Mouse (Mus musculus) stomach, postnatal 0 days (tissue): ENCODE data around the gene Tmprss6. TPM values are rescaled to one million over a fixed set of nuclear protein-coding genes. Genes with fewer than 3 reads are reported as not detected.
A peak's percentile ranks its signal among the peaks of the same experiment; 100 is the strongest.

Source experiments
- ATAC-seq: fragments of 200-750 bp; cut with Nextera tagmentation; 2 replicates; pipeline ENCODE4 v1.8.0; 2017; ENCODE audit not compliant: low FRiP score, low TSS enrichment
- DNase-seq: peaks from one replicate; pipeline ENCODE4 v3.0.0-alpha.2; 2016; ENCODE audit warnings: low spot score
- H3K27ac ChIP-seq: fragments of 300-500 bp; sonication (generic); replicated peaks from 2 replicates; pipeline ENCODE4 v1.5.1; 2014; ENCODE audit warnings: mild to moderate bottlenecking, control low read depth
- H3K27me3 ChIP-seq: fragments of 300-500 bp; sonication (generic); 2 replicates; pipeline ENCODE4 v1.6.1; 2014; ENCODE audit warnings: low read length; ENCODE audit not compliant: control insufficient read depth, insufficient read depth
- H3K36me3 ChIP-seq: fragments of 300-500 bp; sonication (generic); 2 replicates; pipeline ENCODE4 v1.6.1; 2014; ENCODE audit warnings: low read length, mixed read lengths; ENCODE audit not compliant: control insufficient read depth, insufficient read depth
- H3K4me1 ChIP-seq: fragments of 300-500 bp; sonication (generic); replicated peaks from 2 replicates; pipeline ENCODE4 v1.6.1; 2014; ENCODE audit warnings: antibody characterized with exemption; ENCODE audit not compliant: control insufficient read depth, insufficient read depth
- H3K4me2 ChIP-seq: fragments of 300-500 bp; sonication (generic); replicated peaks from 2 replicates; pipeline ENCODE4 v1.6.1; 2014; ENCODE audit warnings: low read depth, mild to moderate bottlenecking, control low read depth, moderate library complexity
- H3K4me3 ChIP-seq: fragments of 300-500 bp; sonication (generic); 2 replicates; pipeline ENCODE4 v1.5.1; 2014; ENCODE audit warnings: low read depth, low read length, control low read depth
- H3K9ac ChIP-seq: fragments of 300-500 bp; sonication (generic); 2 replicates; pipeline ENCODE4 v1.6.1; 2014; ENCODE audit warnings: mild to moderate bottlenecking, low read length, control low read depth, mixed read lengths
- H3K9me3 ChIP-seq: fragments of 300-500 bp; sonication (generic); 2 replicates; pipeline ENCODE4 v1.6.1; 2016; ENCODE audit warnings: low read length; ENCODE audit not compliant: control insufficient read depth
- CTCF ChIP-seq: IDR thresholded peaks from 2 replicates; pipeline ENCODE4 v1.5.1; 2016; ENCODE audit warnings: antibody characterized with exemption, low read depth, mild to moderate bottlenecking, moderate library complexity
- EP300 ChIP-seq: optimal IDR thresholded peaks from 2 replicates; pipeline ENCODE3; 2016; ENCODE audit warnings: antibody characterized with exemption
- WGBS: fragments of 180-500 bp; shearing (Covaris S2); extraction: QIAGEN DNeasy Blood & Tissue Kit; methylation state at CpG from one replicate; pipeline ENCODE4 v1.1.7; 2014; 5-methylcytosine and 5-hydroxymethylcytosine counted together
- polyA plus RNA-seq: library from polyadenylated mRNA; unstranded; fragments of >200 nt; fragmentation: Nextera tagmentation; extraction: Ambion mirVana; gene quantifications from 2 replicates; pipeline ENCODE4 v1.2.1, GENCODE M21; 2015

Gene Tmprss6
- polyA plus RNA-seq, 1 experiment from 2014 or later = 0.50 TPM

DNA sequence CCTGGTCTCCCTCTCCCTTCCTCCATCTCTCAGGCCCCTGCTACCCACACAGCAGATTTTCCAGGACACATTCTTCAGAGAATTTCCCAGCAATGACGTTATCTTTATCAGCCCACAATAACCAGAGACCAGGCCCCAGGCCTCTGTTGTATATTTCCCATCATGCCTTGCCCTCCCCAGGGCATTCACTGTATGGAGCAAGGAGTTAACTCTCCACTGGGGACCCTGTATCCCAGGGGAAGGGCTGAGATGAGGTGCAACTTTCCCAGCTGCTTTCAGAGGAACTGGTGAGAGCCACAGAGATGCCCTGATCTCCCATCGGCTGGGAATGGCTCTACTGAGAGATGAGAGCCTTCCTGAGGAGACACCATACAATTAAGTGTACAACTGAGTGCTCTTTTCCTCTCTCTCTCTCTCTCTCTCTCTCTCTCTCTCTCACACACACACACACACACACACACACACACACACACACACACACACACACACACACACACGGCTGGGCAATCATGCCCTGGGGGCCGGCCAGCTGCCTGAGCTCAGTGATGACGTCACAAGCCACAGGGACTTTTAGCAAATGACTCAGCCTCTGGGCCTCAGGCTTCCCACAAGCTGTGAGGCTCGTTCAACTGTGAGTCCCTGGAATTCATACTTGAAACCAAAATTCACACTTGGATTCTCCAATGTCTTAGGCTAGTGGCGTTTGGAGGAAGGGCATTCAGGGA lies 18.6 kb downstream of the Tmprss6 start:
- peak; percentile 50 for DNase-seq
- Histone ChIP-seq H3K4me2 (no peak overlapping the region), H3K4me3 (no peak overlapping the region), H3K27me3 (no peaks in the 10 kb centered on the region), H3K9me3 (no peaks in the 10 kb centered on the region), H3K4me1 (no peaks in the 10 kb centered on the region), H3K36me3 (no peaks in the 10 kb centered on the region), H3K27ac (no peak overlapping the region), H3K9ac (no peak overlapping the region)
- ATAC-seq = no peak
- TF ChIP-seq CTCF = no peak
- TF ChIP-seq EP300 = no peak
- WGBS = 34% methylated on average over 7 of the region's 7 CpGs

DNA sequence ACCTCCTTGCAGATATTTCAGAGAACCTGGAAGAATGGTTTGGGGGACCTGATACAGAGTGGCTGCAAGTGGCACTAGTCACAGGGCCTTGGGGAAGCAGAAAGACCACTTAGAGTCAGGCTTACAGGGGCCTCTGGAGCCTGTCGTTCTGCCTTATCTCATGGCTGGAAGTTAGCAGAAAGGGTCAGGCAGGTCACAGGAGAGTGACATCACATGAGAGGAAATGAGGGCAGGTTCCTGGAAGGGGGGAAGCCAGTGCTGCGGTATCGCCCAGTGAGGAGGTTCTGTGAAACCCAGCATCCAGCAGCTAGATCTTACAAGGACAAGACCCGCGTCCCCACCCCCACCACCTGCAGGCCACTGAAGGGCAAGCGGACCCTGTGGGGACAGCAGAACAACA lies 19.3 kb downstream of the Tmprss6 start:
- H3K9me3 ChIP-seq = no peaks in the 10 kb centered on the region
- ATAC-seq = no peak
- no peak overlapping the region for H3K4me2 ChIP-seq
- H3K4me3 ChIP-seq = no peak overlapping the region
- H3K36me3 ChIP-seq = no peaks in the 10 kb centered on the region
- 70% methylated on average over 6 of the region's 6 CpGs for WGBS
- H3K27ac ChIP-seq = no peak overlapping the region
- no peaks in the 10 kb centered on the region for H3K4me1 ChIP-seq
- H3K27me3 ChIP-seq = no peaks in the 10 kb centered on the region
- DNase-seq = no peak
- no peak for TF ChIP-seq CTCF
- TF ChIP-seq EP300 = no peak
- H3K9ac ChIP-seq = no peak overlapping the region

DNA sequence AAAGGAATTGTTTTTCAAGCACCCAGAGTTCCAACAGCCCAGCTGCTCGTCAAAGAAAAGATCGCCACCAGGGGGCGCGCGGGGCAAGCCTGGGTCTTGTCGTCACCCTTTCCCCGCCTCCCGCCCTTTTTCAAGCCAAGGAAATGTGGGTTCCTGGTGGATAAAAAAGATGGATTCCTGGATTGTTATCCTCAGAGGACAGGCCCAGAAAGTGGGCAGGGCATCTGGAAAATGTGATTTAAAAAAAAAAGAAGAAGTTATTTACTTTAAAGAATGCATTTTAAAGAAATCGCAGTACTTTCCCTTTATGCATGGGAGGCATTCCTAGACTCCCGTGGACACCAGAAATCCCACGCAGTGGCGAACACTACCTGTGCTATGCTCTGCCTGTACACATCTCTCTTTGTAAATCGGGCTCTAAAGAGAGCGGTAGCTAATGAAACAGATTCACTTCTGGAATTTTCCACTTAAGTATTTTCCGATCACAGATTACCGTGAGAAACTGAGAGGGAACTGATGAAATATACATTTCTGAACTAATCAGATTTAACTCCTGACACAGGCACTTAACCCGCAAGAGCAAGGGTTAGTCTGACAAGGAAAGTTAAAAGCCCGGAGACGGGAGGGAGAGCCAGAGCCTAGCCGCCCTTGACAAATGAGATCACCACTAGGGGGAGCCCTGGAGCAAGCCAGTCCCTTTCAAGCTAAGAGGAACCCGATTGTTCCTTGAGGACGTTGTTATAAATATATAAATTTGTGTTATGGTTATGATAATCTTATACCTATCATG lies 20.5 kb downstream of the Tmprss6 start:
- ATAC-seq (peak; percentile 65), DNase-seq (peak; percentile 97)
- WGBS = under 1% methylated on average over 22 of the region's 22 CpGs

DNA sequence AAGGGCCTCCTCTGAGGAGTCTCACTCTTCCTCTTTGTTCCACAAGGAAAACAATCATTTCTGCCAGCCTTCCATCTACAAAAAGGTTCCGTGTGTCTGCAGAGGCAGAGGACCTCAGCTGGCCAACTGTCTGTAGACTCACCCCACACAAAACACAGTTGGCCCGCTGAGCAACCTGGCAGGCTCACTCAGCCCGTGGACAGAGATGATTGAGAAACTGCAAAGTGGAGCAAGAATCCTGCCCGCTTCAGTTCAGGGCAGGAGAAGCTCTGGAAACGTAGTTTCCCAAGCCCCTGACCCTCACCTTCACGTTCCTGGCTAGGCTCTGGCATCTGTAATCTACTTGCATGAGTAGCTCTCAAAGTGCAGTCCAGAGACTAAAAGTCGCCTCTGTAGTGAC lies 21.3 kb downstream of the Tmprss6 start:
- Histone ChIP-seq H3K9ac (no peak overlapping the region), H3K27me3 (no peaks in the 10 kb centered on the region), H3K36me3 (no peaks in the 10 kb centered on the region), H3K4me1 (no peaks in the 10 kb centered on the region), H3K27ac (0 out of 2 replicates have a peak overlapping the region, but pooled peaks have one; percentile 40), H3K4me2 (no peak overlapping the region), H3K4me3 (no peak overlapping the region), H3K9me3 (no peaks in the 10 kb centered on the region)
- ATAC-seq = no peak
- 46% methylated on average over 7 of the region's 7 CpGs for WGBS
- DNase-seq = no peak
- TF ChIP-seq CTCF = no peak
- no peak for TF ChIP-seq EP300

More for the DNA sequence above, 20.5 kb downstream of the Tmprss6 start:
- no peaks in the 10 kb centered on the region for H3K36me3 ChIP-seq
- peak overlapping the region; percentile 38 for H3K4me3 ChIP-seq
- no peaks in the 10 kb centered on the region for H3K27me3 ChIP-seq
- H3K9me3 ChIP-seq = no peaks in the 10 kb centered on the region
- TF ChIP-seq CTCF (peak; percentile 95), EP300 (no peak)
- H3K4me2 ChIP-seq = peak overlapping the region; percentile 75
- H3K27ac ChIP-seq = peak overlapping the region; percentile 89
- no peaks in the 10 kb centered on the region for H3K4me1 ChIP-seq
- peak overlapping the region; percentile 62 for H3K9ac ChIP-seq

DNA sequence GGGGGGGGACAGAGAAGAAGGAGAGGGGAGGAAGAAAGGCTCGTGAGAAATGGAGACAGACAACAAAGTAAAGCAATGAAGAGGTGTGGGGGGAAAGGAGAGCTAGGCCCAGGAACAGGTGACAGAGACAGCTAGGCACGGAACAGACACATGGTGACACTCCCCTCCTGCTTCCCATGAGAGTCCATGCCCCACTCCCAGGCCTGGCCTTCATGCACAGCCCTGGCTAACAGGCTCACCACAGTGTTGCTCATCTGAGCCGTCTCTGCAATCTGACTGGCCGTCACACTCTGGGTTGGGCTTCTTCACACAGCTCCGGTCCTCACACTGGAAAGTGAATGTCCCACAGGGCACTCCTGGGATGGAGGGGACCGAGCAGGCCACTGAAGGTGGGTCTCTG lies 24.6 kb downstream of the Tmprss6 start:
- TF ChIP-seq EP300 = no peak
- TF ChIP-seq CTCF = no peak
- 48% methylated on average over 6 of the region's 6 CpGs for WGBS

DNA sequence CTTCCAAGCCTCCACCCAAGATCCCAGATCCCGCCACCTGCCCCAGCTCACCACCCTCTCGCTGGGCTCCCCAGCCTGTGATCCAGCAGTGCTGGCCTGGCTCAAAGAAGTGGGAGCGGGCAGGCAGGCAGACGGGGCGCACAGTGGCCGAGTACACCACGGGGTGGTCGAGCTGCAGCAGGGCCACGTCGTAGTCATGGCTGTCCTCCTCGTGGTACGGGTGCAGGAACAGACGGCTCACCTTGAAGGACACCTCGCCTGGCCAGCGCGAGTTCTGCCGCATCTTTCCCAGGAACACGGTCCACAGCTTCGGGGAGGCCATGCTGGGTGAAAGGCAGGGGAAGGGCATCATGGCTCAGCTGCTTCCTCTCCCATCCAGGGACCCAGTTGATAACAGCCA lies 26.2 kb downstream of the Tmprss6 start:
- Histone ChIP-seq H3K4me3 (no peak overlapping the region), H3K27me3 (no peaks in the 10 kb centered on the region), H3K36me3 (no peaks in the 10 kb centered on the region), H3K27ac (no peak overlapping the region), H3K4me2 (no peak overlapping the region), H3K4me1 (peaks cover 2% of the 10 kb centered on the region; the same call in 1 of the 2 replicates), H3K9ac (no peak overlapping the region), H3K9me3 (no peaks in the 10 kb centered on the region)
- WGBS = 87% methylated on average over 19 of the region's 19 CpGs
- TF ChIP-seq CTCF = no peak
- TF ChIP-seq EP300 = no peak
- no peak for ATAC-seq
- no peak for DNase-seq

More for the DNA sequence above, 24.6 kb downstream of the Tmprss6 start:
- Histone ChIP-seq H3K9me3 (no peaks in the 10 kb centered on the region), H3K4me3 (no peak overlapping the region), H3K27me3 (no peaks in the 10 kb centered on the region), H3K36me3 (no peaks in the 10 kb centered on the region), H3K4me1 (no peaks in the 10 kb centered on the region), H3K9ac (no peak overlapping the region), H3K4me2 (no peak overlapping the region), H3K27ac (no peak overlapping the region)
- DNase-seq = no peak
- no peak for ATAC-seq
